Mouse (Mus musculus): Measurements from ENCODE around the gene AI464131.

DNA sequence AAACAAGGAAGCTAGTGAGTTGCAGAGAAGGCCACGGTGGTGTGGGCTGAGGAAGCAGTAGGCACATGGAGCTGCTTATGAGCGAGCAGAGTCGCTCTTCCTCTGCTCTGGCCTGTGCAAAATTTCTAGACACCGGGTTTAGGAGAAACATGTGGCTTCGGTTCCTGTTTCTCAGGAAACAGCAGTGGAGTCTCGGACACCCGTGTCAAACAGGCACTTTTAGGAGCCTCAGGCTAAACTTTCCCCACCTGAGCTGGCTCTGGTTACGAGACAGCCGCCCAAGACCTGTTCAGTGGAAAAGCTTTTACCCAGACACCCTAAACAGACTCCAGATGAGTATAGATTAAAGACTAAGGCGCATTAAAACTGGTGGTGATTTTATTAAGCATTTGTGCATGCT, 33.7 kb downstream of the AI464131 start:
- no peak for TF ChIP-seq CTCF (IDR thresholded peaks at IDR 0.05; ENCODE audit: low read depth)
- no peak for TF ChIP-seq EP300 (IDR thresholded peaks at IDR 0.05; ENCODE audit: low read depth)

Measured in liver, embryonic 14.5 days (tissue).